Mouse (Mus musculus) gastrocnemius, postnatal 14 days (tissue): ENCODE results near the gene Gm47841. TPM values are rescaled to one million over a fixed set of nuclear protein-coding genes. Genes with fewer than 3 reads are reported as not detected.

Experiments
- DNase-seq: peaks from one replicate; pipeline ENCODE4 v3.0.0; 2021; ENCODE audit warnings: mixed read lengths
- intact Hi-C: fragments of 180-260 bp; cut with DNase I; formaldehyde crosslinking; loops from one replicate; pipeline ENCODE4 v1.15.1; 2025; ENCODE audit warnings: low total_unique reads
- total RNA-seq, 2 experiments: library from RNA; stranded (reverse); gene quantifications; 2 replicates each; pipeline ENCODE4 v1.2.3; 2021

Gm47841 gene
- total RNA-seq, 2 experiments from 2014 or later, result not detected

GRCm38 (mm10) chr15:101075656-101076055 lies 28.5 kb upstream of the Gm47841 start:
- intact Hi-C loops, result no loop called here
- DNase-seq, result no peak

- intact Hi-C loops, result no loop called here
- DNase-seq, result no peak
Measured at GRCm38 (mm10) chr15:101075150-101075549, 28.0 kb upstream of the Gm47841 start.

- no peak for DNase-seq
- intact Hi-C loops, result no loop called here
Measured at GRCm38 (mm10) chr15:101074067-101074466, 26.9 kb upstream of the Gm47841 start.

DNA sequence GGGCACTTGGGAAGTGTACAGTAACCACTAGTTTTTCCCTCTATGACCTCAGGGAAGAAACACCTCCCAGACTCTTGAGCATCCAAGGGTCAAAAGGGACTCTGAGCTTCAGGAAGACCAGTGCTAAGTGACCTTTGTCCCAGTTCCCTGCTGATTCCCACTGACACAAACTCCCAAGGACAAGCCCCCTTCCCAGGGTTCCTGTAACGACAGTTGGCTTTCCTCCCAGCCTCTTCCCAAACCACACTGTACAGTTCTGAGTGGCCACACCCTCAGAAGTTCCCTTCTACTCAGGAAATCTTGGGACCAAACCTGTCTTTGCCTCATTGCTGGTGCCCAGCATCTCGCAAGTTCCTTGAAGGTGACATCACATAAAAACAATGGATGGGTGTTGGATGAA lies 25.5 kb upstream of the Gm47841 start:
- intact Hi-C loops, result no loop called here
- no peak for DNase-seq

- no peak for DNase-seq
- intact Hi-C loops, result no loop called here
Measured at GRCm38 (mm10) chr15:101070762-101071161, 23.6 kb upstream of the Gm47841 start.

DNA sequence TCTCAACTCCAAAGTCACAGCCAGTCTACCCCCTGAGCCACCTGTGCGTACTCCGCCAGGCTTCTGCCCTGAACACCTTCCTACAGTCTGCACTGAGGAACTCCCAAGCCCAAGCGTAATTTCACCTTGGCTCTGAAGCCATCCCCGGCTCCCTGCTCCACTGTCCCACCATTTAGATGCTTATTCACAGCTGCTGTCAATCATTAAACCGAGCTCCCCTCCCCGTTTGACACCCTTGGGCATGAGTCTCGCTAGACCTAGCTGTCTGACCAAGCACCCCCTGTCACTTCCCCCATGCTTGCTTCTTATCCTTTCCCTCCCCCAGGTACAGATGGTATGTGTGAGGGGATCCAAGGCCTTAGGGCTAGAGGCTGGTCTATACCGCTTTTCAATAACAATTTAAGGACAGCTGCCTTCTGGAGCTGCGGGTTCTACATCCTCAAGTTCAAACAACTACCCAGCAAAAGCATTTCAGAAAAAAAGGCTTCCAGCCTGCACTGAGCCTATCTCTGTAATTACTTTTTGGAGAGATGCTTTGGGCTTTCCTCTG lies 22.5 kb upstream of the Gm47841 start:
- intact Hi-C loops, result no loop called here
- DNase-seq, result no peak

- DNase-seq, result no peak
- intact Hi-C loops, result no loop called here
Measured at GRCm38 (mm10) chr15:101068671-101069070, 21.5 kb upstream of the Gm47841 start.

- DNase-seq, result no peak
- intact Hi-C loops, result no loop called here
Measured at GRCm38 (mm10) chr15:101068029-101068428, 20.8 kb upstream of the Gm47841 start.

DNA sequence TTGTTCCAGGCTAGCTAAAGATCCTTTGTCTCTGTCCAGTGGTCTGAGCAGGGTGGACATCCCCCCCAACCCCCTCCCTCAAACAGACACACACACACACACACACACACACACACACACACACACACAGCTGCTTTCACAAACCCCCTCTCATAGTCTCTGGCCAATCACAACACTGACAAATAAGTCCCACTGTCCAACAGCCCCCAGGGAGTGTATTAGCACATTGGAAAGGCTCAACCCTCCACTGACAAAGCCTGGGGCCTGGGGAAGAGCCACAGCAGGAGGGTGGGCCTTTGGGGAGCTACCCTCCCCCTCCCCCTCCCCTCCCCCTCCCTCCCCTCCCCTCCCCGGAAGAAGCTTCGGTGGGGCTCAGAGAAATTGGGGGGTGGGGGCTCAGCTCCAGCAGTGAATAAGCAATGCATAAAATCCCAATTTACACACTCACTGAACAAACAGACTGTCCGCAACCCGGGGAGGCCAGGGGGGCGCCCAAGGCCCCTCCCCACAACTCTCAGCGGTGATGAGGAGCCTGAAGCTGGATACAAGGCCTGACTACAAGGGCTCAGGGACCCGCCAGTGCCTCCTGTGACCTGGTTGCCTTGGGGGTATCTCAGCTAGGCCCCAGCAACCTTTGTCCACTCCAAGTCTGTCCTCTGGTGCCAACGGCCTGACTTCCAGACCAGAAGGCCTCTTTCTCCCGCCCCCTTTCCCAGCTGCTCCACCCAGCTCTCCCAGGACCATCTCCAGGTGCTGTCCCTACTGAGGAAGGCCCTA lies 19.9 kb upstream of the Gm47841 start:
- intact Hi-C loops, result no loop called here
- no peak for DNase-seq

GRCm38 (mm10) chr15:101066364-101066847 lies 19.2 kb upstream of the Gm47841 start:
- intact Hi-C loops, result no loop called here
- no peak for DNase-seq

GRCm38 (mm10) chr15:101065069-101065468 lies 17.9 kb upstream of the Gm47841 start:
- intact Hi-C loops, result no loop called here
- DNase-seq, result peak; percentile 42

DNA sequence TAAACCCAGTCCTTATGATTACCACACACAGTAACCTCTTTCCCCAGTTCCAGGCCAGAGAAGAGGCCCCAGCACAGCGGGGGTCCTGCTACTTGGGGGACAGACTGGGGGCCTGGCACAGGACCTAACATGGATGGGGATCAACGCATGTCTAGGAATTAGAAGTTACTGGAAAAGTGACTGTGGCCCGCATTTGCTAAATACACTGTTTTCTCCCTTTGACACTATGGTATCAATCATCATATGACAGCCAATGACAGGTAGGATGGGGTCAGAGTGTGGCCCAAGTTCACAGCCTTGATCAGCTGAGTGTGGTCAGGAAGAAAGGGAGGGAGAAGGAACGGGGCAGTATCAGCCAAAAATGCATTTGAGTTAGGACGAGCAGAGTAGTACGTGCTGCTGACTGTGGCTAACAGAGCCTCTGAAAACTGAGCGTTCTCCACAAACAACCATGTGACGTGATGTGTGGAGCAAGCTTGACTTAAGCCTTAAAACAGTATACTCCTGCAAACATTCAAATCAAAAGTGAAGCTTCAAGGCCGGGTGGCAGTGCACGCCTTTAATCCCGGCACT lies 13.2 kb upstream of the Gm47841 start:
- intact Hi-C loops, result no loop called here
- DNase-seq, result no peak

DNA sequence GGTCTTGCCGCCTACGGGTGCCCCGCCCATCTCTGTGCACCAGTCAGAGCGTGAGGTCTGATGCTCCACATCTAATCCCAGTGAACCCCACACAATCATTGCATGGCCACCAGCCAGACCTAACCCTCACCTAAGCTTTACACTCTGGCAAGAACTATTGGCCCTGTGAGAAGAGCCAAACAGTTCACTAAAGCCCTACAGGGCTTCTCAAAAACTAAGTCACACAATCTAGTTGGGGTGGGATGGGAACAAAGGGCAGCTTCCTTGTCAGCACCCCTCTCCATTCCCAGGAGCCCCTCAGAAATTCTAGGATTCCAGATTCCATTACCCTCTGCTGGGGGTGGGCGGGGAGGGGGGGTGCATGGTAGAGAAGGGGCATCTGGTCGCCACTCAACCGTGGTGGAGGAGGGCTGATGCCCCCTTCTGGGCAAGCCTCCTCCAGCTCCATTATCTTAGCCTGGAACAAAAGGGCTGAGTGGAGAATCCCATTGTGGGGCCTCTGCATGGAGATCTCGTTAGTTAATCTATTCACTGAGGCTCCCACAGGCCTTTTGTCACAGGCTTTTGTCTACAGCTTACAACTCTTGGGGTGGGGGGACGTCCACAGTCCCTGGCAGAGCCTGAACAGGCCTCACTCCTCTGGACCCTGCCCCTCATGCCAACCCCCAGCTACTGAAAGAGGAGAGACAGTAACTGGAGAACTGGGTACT lies 12.5 kb upstream of the Gm47841 start:
- DNase-seq, result no peak
- intact Hi-C loops, result no loop called here

DNA sequence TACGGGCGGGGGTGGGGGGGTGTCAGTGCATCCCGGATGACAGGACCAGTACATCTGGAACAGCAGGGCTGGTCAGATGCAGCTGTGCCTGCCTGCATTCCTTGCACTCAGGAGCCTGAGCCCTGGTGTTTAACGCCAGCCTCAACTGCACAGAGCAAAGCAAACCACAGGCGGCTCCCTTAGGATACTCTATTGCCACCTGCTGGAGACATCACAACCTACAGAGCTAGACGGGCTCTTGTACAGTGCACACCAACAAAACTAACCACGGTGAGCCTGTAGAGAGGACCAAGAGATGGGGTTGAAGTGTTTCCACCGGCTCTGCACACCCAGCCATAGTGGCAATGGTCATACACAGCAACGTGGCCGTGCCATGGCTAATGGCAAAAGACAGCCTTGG lies 9.0 kb upstream of the Gm47841 start:
- DNase-seq, result no peak
- intact Hi-C loops, result no loop called here

DNA sequence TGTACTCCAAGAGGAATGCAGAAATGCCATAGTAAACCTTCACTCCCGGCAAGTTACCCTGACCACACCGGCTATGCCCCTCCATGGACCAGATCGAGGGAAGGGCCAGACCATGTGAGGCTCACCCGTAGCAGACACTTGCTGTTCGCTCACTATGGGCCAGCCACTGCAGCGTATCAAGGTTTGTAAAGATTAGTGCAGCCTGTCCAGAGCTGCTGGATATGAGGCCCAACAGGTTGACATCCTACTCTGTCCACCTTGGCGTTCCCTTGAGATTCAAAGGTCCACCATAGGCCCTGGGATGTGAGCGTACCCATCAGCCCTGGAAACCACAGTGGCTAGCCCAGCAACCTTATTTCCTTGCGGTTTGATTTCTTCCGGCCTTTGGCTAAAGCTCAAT lies 7.3 kb upstream of the Gm47841 start:
- DNase-seq, result no peak
- intact Hi-C loops, result no loop called here

GRCm38 (mm10) chr15:101053832-101054459 lies 6.7 kb upstream of the Gm47841 start:
- intact Hi-C loops, result no loop called here

GRCm38 (mm10) chr15:101052560-101053501 lies 5.6 kb upstream of the Gm47841 start:
- intact Hi-C loops, result no loop called here
- no peak for DNase-seq

More at GRCm38 (mm10) chr15:101053832-101054459, 6.7 kb upstream of the Gm47841 start:
- DNase-seq, result no peak

DNA sequence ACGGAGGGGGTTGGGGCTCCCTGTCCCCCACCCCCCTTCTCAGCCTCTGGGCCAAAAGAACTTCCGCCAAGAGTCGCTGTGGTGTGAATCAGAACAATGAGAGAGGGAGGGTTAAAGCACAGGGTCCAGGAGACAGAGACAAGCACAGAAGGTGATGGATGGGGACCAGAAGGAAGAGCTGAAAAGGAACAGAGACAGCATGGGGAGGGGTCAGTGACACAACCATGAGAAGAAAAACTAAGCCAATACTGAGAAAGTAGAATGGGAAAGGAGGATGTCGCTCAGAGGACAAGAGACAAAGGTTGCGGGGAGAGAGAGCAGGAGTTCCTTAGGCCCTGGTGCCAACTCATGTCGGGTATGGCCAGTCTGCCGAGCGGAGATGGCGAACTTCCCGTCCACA lies 4.7 kb upstream of the Gm47841 start:
- intact Hi-C loops, result no loop called here
- DNase-seq, result no peak
